Mouse (Mus musculus): ENCODE results near the gene Cradd. TPM values are rescaled to one million over a fixed set of nuclear protein-coding genes. Genes with fewer than 3 reads are reported as not detected.
A peak's percentile ranks its signal among the peaks of the same experiment; 100 is the strongest.

Cradd gene
- polyA plus RNA-seq, 1 experiment from 2014 or later = 15.0 TPM

DNA sequence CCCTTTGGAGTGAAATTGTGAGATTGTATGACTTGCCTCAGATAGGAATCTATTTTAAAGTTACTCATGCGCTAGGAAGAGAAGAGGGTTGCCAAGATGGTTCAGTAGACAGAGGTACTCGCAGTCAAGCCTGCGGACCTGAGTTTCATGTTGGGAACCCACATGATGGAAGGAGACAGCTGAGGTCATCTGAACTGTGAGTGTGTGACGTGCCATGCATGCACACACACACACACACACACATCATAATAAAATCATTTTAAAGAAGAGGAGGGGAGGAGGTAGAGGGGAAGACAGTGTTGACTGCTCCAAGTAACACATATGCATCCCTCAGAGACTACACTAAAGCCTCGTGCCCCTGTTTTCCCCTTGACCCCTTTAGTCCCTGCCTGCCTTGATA lies 36.1 kb upstream of the Cradd start:
- Histone ChIP-seq H3K9me3 (ENCODE audit: control insufficient read depth, low read length) (no peaks in the 10 kb centered on the region), H3K4me1 (ENCODE audit: control insufficient read depth, insufficient read depth, low read length) (no peaks in the 10 kb centered on the region), H3K27me3 (ENCODE audit: control insufficient read depth, insufficient read depth, low read length) (no peaks in the 10 kb centered on the region), H3K36me3 (ENCODE audit: control insufficient read depth, insufficient read depth, low read length) (no peaks in the 10 kb centered on the region), H3K9ac (ENCODE audit: low read length) (no peak overlapping the region), H3K4me3 (ENCODE audit: low read depth, low read length) (no peak overlapping the region), H3K27ac (ENCODE audit: low read depth, low read length) (no peak overlapping the region), H3K4me2 (no peak overlapping the region)
- 90% methylated on average over 5 of the region's 5 CpGs for WGBS
- no peak for ATAC-seq (ENCODE audit: low FRiP score)
- no peak for DNase-seq (ENCODE audit: low spot score, missing footprints)

DNA sequence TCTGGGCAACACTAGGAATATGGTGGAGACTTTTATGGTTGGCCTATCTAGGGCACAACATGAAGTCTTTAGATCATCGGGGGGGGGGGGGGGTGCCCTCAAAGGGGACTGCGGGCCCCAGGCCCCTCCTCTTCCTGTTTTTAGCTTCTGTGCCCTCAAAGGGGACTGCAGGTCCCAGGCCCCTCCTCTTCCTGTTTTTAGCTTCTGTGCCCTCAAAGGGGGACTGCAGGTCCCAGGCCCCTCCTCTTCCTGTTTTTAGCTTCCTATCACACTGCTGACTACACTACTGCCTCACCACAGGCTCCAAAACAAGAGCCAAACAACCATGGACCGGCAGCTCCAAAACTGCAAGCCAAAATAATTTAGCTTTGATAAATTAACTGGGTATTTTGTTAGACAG lies 33.8 kb upstream of the Cradd start:
- DNase-seq (ENCODE audit: low spot score, missing footprints) (no peak), ATAC-seq (ENCODE audit: low FRiP score) (no peak)
- Histone ChIP-seq H3K4me1 (ENCODE audit: control insufficient read depth, insufficient read depth, low read length) (no peaks in the 10 kb centered on the region), H3K36me3 (ENCODE audit: control insufficient read depth, insufficient read depth, low read length) (no peaks in the 10 kb centered on the region), H3K9ac (ENCODE audit: low read length) (no peak overlapping the region), H3K4me2 (no peak overlapping the region), H3K9me3 (ENCODE audit: control insufficient read depth, low read length) (no peaks in the 10 kb centered on the region), H3K27ac (ENCODE audit: low read depth, low read length) (no peak overlapping the region), H3K27me3 (ENCODE audit: control insufficient read depth, insufficient read depth, low read length) (no peaks in the 10 kb centered on the region), H3K4me3 (ENCODE audit: low read depth, low read length) (no peak overlapping the region)
- WGBS = 94% methylated on average over 3 of the region's 3 CpGs

DNA sequence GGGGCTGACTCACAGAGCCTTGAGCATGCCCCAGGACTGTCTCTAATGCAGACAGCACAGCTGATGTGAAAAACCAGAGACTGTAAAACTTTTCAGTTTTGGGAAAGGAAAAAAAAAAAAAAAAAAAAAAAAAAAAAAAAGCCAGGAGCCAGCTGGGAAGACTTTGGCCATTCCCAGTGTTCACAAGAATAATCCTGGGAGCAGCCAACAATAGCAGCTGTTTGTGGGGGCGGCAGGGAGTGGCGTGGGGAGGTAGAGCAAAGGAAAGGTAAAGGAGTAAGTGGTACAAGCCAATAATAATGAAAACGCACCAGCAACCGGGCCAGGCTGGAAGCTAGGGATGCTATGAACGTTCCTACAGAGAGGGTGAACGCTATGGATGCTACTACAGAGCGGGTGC lies 32.8 kb upstream of the Cradd start:
- no peaks in the 10 kb centered on the region for H3K9me3 ChIP-seq (ENCODE audit: control insufficient read depth, low read length)
- WGBS = 69% methylated on average over 7 of the region's 7 CpGs
- DNase-seq (ENCODE audit: low spot score, missing footprints) = no peak
- H3K9ac ChIP-seq (ENCODE audit: low read length) = no peak overlapping the region
- no peaks in the 10 kb centered on the region for H3K4me1 ChIP-seq (ENCODE audit: control insufficient read depth, insufficient read depth, low read length)
- no peak overlapping the region for H3K4me2 ChIP-seq
- no peak overlapping the region for H3K4me3 ChIP-seq (ENCODE audit: low read depth, low read length)
- H3K36me3 ChIP-seq (ENCODE audit: control insufficient read depth, insufficient read depth, low read length) = no peaks in the 10 kb centered on the region
- H3K27ac ChIP-seq (ENCODE audit: low read depth, low read length) = no peak overlapping the region
- H3K27me3 ChIP-seq (ENCODE audit: control insufficient read depth, insufficient read depth, low read length) = no peaks in the 10 kb centered on the region
- no peak for ATAC-seq (ENCODE audit: low FRiP score)

DNA sequence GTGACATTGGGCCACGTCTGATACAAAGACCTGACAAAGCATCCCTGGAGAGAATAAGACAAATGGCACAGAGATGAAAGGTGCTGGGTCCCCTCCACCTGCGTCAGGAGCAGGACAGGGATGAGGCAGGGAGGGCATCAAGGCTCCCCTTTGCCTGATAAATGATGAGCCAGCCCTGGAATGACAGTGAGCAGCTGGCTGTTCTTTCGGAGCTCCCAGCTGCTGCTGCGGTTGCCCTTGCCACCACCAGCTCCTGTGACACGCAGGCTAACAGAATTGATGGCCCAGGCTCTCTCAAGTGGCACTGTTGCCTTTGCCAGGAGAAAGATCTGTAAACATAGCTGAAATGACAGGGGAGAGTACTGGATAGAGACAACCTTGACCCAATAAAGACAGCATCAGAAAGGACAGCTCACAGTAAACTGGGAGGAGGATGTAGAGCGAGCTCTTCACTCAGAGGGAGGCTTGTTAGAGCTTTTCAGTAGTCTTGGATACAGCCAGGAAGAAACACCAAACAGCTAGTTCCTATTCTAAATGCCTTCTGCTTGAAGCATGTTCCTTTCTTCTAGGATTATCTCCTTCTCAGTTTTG lies 31.8 kb upstream of the Cradd start:
- Histone ChIP-seq H3K4me3 (ENCODE audit: low read depth, low read length) (no peak overlapping the region), H3K9ac (ENCODE audit: low read length) (no peak overlapping the region), H3K4me1 (ENCODE audit: control insufficient read depth, insufficient read depth, low read length) (no peaks in the 10 kb centered on the region), H3K27me3 (ENCODE audit: control insufficient read depth, insufficient read depth, low read length) (no peaks in the 10 kb centered on the region), H3K4me2 (no peak overlapping the region), H3K9me3 (ENCODE audit: control insufficient read depth, low read length) (no peaks in the 10 kb centered on the region), H3K27ac (ENCODE audit: low read depth, low read length) (no peak overlapping the region), H3K36me3 (ENCODE audit: control insufficient read depth, insufficient read depth, low read length) (no peaks in the 10 kb centered on the region)
- ATAC-seq (ENCODE audit: low FRiP score) (no peak), DNase-seq (ENCODE audit: low spot score, missing footprints) (no peak)
- 45% methylated on average over 6 of the region's 6 CpGs for WGBS

DNA sequence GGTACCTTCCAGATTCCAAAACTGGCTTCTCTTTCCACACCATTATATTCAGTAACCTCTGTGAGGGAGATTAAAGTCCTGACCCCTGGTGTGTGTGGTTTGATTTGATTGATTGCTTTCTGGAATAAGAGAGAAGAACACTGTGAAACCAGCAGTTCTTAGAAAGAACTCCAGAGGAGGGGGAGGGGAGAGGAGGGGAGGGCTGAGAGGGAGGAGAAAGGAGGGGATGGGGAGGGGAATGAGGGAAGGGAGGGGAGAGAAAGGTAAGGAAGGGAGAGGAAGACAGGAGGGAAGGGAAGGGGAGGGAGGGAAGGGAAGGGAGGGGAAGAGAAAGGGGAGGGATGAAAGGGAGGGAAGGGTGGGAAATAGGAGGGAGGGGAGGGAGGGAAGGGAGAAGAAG lies 30.7 kb upstream of the Cradd start:
- Histone ChIP-seq H3K9me3 (ENCODE audit: control insufficient read depth, low read length) (no peaks in the 10 kb centered on the region), H3K4me1 (ENCODE audit: control insufficient read depth, insufficient read depth, low read length) (no peaks in the 10 kb centered on the region), H3K4me3 (ENCODE audit: low read depth, low read length) (no peak overlapping the region), H3K4me2 (no peak overlapping the region), H3K27me3 (ENCODE audit: control insufficient read depth, insufficient read depth, low read length) (no peaks in the 10 kb centered on the region), H3K9ac (ENCODE audit: low read length) (no peak overlapping the region), H3K36me3 (ENCODE audit: control insufficient read depth, insufficient read depth, low read length) (no peaks in the 10 kb centered on the region), H3K27ac (ENCODE audit: low read depth, low read length) (no peak overlapping the region)
- ATAC-seq (ENCODE audit: low FRiP score) (no peak), DNase-seq (ENCODE audit: low spot score, missing footprints) (no peak)

DNA sequence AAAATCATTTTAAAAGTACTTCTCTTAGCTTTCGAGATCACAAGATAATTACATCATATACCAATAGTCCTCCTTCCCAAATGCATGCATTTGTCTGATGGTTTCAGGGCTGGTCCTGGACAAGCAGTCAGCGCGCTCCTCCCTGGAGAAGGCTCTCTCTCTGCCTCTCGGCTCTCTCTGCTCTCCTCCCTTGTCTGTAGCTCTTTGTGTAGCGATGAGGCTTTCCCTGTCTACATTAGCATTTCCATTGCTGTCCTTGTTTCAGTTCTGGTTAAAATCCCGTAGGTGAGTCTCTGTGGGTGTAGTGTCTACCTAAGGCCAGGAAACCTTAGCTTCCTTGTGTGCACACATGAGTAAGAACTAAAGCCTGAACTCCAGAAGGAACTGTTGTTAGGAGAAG lies 30.1 kb upstream of the Cradd start:
- ATAC-seq (ENCODE audit: low FRiP score) = no peak
- DNase-seq (ENCODE audit: low spot score, missing footprints) = no peak
- H3K4me3 ChIP-seq (ENCODE audit: low read depth, low read length) = no peak overlapping the region
- no peak overlapping the region for H3K27ac ChIP-seq (ENCODE audit: low read depth, low read length)
- no peaks in the 10 kb centered on the region for H3K27me3 ChIP-seq (ENCODE audit: control insufficient read depth, insufficient read depth, low read length)
- H3K36me3 ChIP-seq (ENCODE audit: control insufficient read depth, insufficient read depth, low read length) = no peaks in the 10 kb centered on the region
- 69% methylated on average over 6 of the region's 6 CpGs for WGBS
- no peaks in the 10 kb centered on the region for H3K4me1 ChIP-seq (ENCODE audit: control insufficient read depth, insufficient read depth, low read length)
- H3K4me2 ChIP-seq = no peak overlapping the region
- H3K9ac ChIP-seq (ENCODE audit: low read length) = no peak overlapping the region
- H3K9me3 ChIP-seq (ENCODE audit: control insufficient read depth, low read length) = no peaks in the 10 kb centered on the region

DNA sequence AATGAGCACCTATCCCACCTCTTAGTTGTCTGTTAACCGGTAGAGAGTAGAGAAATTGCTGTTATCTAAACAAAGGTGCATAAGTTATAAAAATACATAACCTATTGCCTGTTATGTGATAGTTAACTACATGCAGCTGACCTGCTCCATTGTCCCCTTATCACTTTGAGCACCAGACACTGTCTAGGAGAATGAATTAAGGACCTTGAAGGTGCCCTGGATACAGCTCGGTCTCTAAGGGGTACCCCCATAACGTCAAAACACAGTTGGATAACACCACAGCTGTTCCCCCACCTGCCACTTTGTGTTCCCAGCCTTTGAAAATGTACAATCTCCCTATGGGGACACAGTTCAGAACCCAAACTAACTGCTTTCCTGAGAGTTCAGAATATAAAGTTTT lies 24.5 kb upstream of the Cradd start:
- Histone ChIP-seq H3K4me2 (no peak overlapping the region), H3K27me3 (ENCODE audit: control insufficient read depth, insufficient read depth, low read length) (no peaks in the 10 kb centered on the region), H3K9ac (ENCODE audit: low read length) (no peak overlapping the region), H3K9me3 (ENCODE audit: control insufficient read depth, low read length) (no peaks in the 10 kb centered on the region), H3K4me1 (ENCODE audit: control insufficient read depth, insufficient read depth, low read length) (no peaks in the 10 kb centered on the region), H3K36me3 (ENCODE audit: control insufficient read depth, insufficient read depth, low read length) (no peaks in the 10 kb centered on the region), H3K4me3 (ENCODE audit: low read depth, low read length) (no peak overlapping the region), H3K27ac (ENCODE audit: low read depth, low read length) (no peak overlapping the region)
- WGBS = 89% methylated on average over 3 of the region's 3 CpGs
- DNase-seq (ENCODE audit: low spot score, missing footprints) = no peak
- no peak for ATAC-seq (ENCODE audit: low FRiP score)

DNA sequence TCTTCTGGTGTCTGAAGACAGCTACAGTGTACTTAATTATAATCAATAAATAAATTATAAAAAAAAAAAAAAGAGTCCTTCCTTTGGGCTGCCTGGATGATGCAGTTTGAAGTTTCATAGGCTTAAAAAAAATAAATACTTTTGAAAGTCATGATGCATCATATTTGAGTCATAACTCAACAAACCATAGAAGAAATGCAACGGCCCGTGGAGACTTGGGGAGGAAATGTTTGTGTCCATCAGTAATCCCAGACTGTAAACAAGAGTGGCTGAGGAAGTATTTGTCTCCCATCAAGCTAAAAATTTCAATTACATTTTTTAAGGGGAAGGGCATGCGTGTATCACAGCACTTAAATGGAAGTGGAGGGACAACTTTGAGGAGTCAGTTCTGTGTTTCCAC lies 23.8 kb upstream of the Cradd start:
- Histone ChIP-seq H3K9ac (ENCODE audit: low read length) (no peak overlapping the region), H3K9me3 (ENCODE audit: control insufficient read depth, low read length) (no peaks in the 10 kb centered on the region), H3K4me3 (ENCODE audit: low read depth, low read length) (no peak overlapping the region), H3K36me3 (ENCODE audit: control insufficient read depth, insufficient read depth, low read length) (no peaks in the 10 kb centered on the region), H3K27ac (ENCODE audit: low read depth, low read length) (no peak overlapping the region), H3K4me2 (no peak overlapping the region), H3K4me1 (ENCODE audit: control insufficient read depth, insufficient read depth, low read length) (no peaks in the 10 kb centered on the region), H3K27me3 (ENCODE audit: control insufficient read depth, insufficient read depth, low read length) (no peaks in the 10 kb centered on the region)
- 95% methylated on average over 3 of the region's 3 CpGs for WGBS
- DNase-seq (ENCODE audit: low spot score, missing footprints) = no peak
- no peak for ATAC-seq (ENCODE audit: low FRiP score)

DNA sequence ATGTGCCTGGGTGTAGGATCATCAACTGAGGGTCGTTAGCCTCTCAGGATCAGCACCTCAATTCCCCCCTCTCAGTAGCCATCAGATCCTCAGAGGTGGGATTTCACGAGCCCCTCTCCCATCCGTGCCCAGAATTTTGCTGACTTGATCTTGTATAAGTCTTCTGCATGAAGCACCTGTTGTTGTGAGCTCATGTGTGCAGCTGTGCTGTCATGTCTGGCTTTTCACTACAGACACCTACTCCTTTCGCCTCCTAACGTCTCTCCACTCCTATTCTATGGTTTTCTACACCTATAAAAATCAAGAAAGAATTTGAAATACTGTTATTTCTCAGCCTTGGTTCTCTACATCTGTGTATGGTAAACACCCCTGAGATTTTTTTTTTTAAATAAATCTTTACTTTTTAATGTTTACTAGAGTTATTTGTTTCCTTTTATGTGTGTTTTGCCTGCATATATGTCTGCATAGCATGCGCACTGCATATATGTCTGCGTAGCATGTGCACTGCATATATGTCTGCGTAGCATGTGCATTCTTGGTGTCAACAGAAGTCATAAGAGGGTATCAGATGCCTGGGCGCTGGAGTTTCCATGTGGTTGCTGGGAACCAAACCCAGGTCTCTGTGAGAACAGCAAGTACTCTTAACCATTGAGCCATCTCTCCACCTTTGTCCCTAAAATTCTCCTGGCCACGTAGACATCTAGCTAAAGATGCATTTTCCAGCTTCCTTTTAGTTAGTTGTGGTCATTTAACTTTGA lies 19.1 kb upstream of the Cradd start:
- Histone ChIP-seq H3K9me3 (ENCODE audit: control insufficient read depth, low read length) (no peaks in the 10 kb centered on the region), H3K36me3 (ENCODE audit: control insufficient read depth, insufficient read depth, low read length) (no peaks in the 10 kb centered on the region), H3K4me1 (ENCODE audit: control insufficient read depth, insufficient read depth, low read length) (no peaks in the 10 kb centered on the region), H3K4me3 (ENCODE audit: low read depth, low read length) (no peak overlapping the region), H3K9ac (ENCODE audit: low read length) (no peak overlapping the region), H3K4me2 (no peak overlapping the region), H3K27me3 (ENCODE audit: control insufficient read depth, insufficient read depth, low read length) (no peaks in the 10 kb centered on the region), H3K27ac (ENCODE audit: low read depth, low read length) (no peak overlapping the region)
- DNase-seq (ENCODE audit: low spot score, missing footprints) (peak; percentile 66), ATAC-seq (ENCODE audit: low FRiP score) (no peak)
- 88% methylated on average over 10 of the region's 10 CpGs for WGBS
